Mouse (Mus musculus) granulocyte monocyte progenitor cell, adult 5-6 weeks (primary cell): ENCODE results near the gene Osbp. TPM values are rescaled to one million over a fixed set of nuclear protein-coding genes. Genes with fewer than 3 reads are reported as not detected.
"Not testable (repeated sequence)": the region's sequence is repeated elsewhere in the genome, so short reads cannot be mapped to it uniquely, and the experiment has no call there.

ENCODE experiments used
- ATAC-seq: replicated peaks from 2 replicates; pipeline ENCODE4 v1.8.0; 2016; ENCODE audit warnings: mild to moderate bottlenecking, moderate TSS enrichment, inconsistent platforms; ENCODE audit not compliant: poor library complexity, severe bottlenecking
- total RNA-seq, 2 experiments: library from RNA; stranded (forward) in 1 of 2; stranded (reverse) in 1 of 2; fragments of 200-712, 200-1000 nt in 1 of 2; fragments of >200 nt in 1 of 2; fragmentation: Nextera tagmentation in 1 of 2; gene quantifications; 2 replicates each; pipeline ENCODE4 v1.2.3; 2014 to 2017

The Osbp gene
- total RNA-seq (2014; fragmentation: Nextera tagmentation) (39.1 and 46.5 TPM in 2 replicates), total RNA-seq (2017) (35.2 and 42.3 TPM in 2 replicates)

DNA sequence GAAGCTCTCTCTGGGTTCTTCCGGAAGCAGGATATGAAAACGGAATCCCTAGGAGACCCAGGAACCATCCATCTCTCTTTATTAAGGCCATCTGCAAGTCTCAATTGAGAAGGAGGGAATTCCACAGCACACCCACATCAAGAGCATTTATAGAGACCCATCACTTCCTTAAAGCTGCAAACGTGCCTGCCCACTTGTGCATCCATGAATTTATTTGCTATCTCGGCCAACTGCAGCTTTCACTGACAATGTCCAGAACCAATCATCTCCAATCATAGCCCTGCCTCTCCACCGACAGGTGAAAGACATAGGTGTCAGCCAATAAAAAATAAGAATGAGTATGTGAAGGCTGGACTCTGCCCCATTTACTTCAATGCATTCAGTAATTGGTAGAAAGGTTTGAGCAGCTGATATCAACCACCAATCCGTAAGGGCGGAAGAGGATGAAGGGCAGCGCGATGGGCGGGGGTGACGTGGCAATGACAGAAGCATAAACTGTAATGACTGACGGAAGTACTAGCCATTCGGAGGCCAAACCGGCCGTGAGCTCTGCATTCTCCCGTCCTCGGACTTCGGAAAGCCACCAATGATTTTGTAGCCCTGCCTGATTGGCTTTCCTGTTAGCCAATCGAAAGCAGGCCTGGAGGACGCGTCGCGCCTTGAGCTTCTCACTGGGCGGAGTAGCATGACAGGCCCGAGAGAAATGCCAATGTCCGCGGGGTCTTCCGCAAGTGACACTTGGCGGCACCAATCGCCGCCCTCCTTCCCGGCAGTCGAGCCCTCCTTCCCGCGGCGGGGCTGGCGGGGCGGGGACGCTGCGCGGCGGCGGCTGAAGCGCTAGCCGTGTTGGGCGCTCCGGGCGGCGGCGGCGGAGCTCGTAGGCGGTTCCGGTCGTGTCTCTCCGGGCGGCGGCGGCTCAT, at the start of gene Osbp:
Osbp (plus strand) TSS at position 919 of the 920 bp plus-strand sequence.
- ATAC-seq: peak; percentile 85

DNA sequence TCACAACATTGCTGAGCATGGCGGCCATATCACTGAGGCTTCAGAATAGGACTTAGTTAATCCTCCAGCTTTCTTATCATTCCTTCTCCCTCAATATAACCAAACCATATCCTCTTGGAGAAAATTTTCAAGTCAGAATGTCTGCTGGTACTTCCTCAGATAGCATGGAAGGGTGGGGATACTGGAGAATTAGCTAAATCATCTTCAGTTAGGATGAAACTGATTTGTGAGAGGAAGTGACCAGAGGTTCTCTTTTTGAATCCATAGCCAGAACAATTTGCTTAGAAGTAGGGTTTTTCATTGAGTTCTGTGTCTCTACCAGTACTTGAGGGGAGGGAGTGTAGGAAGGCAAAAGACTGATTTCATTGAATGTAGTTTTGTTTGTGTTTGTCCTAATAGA, 43.7 kb upstream of the Osbp start:
- ATAC-seq: peak; percentile 53

DNA sequence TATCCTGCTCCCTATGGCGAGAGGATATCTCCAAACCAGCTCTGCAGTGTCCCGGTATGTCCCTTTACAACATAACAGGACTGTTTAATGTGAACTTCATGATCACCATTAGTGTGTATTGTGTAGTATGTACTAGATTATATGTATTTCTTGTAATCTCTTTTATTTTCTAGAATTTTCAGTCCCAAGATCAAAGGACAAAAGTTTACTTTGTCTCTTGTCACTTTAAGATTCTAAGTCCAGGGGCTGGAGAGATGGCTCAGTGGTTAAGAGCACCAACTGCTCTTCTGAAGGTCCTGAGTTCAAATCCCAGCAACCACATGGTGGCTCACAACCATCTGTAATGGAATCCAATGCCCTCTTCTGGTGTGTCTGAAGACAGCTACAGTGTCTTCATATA, 43.2 kb upstream of the Osbp start:
- ATAC-seq: not testable (repeated sequence)

DNA sequence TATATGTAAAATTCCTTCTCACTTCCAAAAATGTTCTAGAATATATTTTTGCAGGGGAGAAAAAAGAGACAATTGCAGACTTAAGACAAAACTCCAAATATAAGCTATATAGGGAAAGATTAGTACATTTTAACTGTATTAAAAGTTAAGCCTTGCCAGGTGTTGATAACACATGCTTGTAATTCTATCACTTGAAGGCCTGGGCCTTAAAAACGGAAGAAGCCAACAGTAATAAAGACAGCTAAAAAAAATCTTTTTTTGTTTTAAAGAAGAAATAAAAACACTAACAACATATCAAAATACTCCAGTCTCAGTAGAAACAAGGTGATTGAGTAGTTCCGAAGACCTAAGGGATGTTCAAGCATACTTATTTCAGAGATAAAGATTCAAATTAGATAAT, 39.4 kb upstream of the Osbp start:
- no peak for ATAC-seq

DNA sequence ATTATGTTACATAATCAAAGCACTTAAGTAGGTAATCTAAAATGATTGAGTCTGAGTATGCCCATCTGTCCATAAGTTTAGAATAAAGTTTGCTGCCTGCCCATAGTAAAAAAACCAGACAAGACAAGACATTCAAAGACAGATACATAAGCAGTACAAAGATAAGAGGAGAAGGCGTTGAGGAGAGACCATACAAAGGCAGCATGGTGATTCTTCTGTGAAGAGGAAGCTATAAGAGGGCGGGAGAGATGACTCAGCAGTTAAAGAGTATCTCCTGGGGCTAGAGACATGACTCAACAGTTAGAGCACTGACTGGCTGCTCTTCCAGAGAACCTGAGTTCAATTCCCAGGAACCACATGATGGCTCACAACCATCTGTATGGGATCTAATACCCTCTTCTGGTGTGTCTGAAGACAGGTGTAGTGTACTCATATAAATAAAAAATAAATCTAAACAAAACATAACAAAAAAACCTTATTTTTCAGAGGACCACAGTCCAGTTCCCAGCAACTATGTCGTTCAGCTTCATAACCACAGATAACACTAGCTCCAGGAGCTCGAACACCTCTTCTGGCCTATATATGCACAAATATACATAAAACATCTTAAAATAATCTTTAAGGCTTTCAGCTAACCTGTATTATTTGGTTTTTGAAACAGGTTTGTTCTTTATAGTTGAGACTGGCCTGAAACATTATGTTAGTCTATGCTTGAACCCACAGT, 37.6 kb upstream of the Osbp start:
- peak; percentile 74 for ATAC-seq

DNA sequence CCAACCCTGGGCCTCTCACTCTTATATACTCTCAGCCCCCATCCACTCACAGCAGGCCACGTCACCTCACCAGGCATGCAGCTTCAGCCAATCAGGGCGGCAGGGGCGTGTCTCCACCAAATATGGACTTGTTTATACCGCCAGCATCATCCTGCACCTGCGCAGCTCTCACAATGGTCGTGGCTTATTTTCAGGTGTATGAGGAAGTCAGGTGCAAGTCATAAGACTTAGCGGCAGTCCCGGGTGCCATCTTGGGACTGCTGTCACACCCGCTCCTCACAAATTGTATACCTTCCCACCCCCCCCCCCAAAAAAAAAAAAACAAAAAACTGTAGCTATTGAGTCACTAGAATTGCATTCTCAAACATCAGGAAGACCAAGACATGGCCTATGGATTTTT, 19.3 kb upstream of the Osbp start:
- not testable (repeated sequence) for ATAC-seq

DNA sequence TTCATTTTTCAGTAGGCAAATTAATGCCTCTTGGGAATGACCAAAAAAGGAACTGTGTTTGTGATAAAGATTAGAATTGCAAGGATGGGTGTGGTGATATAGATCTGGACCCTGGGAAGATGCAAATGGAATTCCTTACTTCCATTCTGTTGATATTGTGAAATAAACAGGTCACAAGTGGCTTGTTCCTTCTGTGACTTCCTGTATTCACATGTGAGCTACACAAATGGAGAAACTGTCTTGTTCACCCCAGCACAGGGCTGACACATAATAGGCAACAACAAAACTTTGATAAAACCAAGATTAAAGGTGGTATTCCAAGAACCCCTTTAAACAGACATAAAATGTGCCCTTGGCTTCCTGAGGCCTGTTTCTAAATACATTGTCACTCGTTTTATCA, 15.9 kb upstream of the Osbp start:
- ATAC-seq: peak; percentile 77

DNA sequence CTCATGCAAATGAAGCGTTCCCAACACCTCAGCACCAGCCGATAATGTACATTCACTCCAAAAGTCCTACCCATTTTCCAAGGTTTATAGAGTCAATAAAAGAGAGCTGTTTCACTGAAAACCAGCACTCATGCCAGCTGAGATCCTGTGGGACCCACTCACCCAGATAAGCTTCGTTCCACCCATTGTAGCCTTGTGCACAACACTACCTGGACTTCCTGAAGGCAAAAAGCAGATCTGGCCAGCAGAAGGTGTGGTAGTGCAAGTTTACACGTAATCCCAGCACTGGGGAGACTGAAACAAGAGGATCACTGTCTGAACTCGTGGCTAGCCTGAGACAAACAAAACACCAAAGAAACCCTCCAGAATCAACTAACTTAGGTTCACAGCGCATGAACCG, 15.0 kb upstream of the Osbp start:
- ATAC-seq: no peak

DNA sequence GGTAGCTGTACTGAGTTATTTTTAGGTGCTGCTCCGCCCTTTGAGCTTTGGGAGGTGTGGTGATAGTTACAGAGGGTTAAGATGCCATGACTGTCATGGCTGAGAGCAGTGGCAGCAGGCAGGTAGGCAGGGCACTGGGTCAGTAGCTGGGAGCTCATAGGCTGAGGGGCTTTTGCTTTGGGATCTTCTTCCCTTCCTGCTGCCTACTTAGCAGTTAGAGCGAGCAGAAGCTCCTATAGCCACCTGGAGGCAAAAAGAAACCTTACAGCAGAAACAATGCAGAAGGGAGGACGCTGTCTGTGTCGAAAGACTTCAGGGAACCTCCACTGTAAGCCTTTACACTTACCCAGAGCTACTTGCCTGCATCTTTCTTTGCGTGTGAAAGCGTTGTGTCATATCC, 11.5 kb upstream of the Osbp start:
- peak; percentile 42; the same call in 1 of the 2 replicates for ATAC-seq

DNA sequence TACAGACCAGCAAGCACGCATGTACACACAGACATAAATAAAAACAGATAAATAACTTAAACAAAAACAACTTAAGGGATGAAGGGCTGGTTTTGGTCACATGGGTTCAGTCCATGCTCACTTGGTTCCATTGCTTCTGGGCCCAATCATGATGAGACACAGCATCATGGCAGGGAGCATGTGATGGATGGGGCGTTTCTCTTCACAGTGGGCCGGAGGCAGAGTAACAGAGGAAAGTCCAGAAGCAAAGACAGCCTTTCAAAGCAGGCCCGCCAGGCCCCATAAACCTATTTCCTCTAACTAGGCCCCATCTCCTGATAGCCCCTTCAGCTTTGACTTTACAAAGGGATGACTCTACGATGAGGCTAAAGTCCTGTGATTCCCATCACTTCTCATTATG, 9.1 kb upstream of the Osbp start:
- ATAC-seq: no peak

DNA sequence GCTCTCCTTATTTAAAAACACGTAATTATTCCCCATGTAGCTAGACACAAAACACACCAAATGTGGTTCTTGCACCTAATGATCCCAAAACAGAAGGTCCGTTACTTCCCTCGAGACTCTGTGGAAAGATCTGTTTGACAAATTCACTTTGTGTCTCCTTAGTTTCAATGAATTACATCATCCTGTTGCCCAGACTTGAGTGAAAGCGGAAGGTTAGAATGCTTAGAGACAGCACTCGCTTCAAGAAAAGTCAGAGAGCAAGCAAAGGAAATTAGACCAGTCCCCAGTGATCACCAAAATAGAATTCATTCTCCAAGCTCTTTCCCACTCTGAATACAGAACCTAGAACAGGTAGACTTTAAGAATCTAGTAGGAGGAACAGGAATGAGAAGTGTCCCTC, 8.3 kb upstream of the Osbp start:
- ATAC-seq: peak; percentile 52

DNA sequence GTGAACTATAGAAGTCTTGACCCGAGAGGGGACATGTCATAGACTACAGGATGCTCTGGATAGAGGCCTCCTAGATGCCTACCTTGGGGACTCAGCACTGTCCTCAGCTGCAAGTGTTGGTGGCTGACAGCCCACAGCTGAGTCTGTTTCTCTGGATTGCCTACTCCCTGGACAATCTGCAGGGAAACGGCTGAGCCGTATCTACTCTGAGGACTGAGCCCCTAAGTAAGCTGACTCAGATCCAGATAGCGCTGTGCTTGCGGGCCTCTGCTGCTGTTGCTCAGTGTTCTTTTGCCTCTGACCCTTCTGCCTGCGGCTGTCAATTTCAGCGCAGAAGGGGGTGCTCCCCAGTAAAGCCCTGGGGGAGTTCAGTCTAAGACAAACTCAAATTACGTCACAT, 7.9 kb upstream of the Osbp start:
- ATAC-seq: no peak

DNA sequence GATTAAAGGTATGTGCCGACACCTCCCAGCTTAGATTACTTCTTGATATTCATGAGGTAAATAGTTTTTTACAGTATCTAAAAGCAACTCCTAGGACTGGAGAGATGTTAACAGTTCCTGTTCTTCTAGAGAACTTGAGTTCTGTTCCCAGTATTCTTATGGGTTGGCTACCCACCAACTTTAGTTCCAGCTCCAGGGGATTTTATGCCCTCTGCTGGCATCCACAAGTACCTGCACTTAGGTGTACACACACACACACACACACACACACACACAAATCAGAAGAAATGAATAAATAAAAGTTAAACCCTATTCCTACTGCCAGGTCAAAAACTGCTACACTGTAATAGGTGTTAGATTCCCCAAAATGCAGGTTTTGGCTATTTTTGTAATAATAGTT, 1.5 kb upstream of the Osbp start:
- ATAC-seq: no peak

DNA sequence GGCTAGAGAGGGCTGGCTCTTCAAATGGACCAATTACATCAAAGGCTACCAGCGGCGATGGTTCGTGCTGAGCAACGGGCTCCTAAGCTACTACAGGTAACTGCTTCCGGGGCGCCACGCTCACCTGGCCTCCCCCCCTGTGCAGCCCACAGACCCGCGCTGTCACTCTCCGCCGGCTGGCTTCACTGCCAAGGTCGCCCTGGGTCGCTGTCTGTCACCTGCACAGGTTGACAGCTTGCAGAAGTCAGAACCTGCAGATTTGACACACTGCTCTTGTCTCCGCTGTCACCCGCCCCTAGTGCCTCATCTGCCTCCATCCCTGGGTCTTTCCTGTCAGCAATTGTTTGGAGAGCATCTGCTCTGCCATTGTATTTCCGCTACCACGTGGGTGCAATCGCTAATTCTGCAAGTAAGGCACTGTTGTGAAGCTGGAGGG, 478 bp downstream of the Osbp start:
- no peak for ATAC-seq

DNA sequence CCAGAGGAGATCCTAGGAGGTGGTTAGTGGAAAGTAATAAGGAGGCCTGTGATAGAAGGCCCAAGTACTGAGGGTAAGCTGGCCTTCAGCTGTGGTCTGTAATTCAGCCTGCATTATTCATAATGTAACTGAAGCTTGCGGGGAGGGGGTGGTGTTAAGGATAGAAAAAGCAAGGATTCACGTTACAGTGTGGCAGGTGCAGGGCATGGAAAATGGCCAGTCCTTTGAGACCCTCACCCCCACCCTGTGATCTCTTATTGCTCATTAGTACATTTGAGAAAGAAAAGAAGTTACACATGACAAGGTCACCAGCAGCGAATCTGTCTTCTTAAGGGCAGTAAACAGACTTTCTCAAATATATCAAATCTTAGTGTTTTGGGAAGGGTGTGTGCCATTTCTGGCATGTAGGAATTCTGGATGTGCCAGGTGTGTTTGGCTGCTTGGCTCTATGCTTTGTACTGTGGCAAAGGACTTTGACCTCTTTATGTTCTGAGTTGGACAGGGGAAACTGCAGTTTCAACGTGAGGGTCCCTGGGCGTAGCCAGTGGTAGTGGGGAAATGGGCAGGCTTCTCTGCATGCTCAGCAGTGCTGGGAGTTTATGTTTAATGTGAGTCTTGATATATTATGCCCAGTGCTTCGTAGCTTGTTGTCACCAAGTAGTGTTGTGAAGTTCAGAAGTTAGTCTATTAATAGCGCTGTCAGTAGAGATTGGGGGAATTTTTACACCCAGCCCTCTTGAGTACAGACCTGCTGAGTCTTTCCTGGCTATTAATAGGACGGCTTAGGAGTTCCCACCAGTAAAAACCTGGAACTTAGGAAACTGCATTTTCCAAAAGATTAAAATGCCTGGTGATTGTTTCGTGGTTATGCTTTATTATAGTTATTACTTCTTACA, 3.7 kb downstream of the Osbp start:
- no peak for ATAC-seq

DNA sequence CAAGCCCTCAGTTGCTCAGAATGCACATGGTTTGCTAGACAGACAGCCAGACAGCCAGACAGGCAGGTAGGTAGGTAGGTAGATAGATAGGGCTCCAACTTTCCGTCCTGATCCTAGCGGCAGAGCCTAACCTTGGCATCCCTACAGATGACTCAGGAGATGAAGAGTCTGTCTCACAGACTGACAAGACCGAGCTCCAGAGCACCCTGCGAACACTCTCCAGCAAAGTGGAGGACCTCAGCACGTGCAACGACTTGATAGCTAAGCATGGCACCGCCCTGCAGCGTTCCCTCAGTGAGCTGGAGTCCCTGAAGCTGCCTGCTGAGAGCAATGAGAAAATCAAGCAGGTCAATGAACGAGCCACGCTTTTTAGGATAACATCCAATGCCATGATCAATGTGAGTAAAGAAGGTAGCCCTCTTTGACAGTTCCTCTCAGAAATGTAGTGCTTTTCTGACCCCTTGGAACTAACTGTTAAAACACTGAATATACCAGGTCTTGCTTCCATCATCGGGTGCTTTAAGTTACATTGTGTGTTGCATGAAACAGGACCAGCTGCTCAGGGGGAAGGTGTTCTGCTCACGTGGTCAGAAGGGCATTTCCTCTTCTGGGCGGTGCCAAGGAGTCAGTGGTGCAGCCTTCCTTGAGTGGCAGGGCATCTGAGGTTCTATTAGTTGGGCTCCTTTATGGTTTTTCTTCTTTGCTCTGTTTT, 7.9 kb downstream of the Osbp start:
- ATAC-seq: peak; percentile 48

DNA sequence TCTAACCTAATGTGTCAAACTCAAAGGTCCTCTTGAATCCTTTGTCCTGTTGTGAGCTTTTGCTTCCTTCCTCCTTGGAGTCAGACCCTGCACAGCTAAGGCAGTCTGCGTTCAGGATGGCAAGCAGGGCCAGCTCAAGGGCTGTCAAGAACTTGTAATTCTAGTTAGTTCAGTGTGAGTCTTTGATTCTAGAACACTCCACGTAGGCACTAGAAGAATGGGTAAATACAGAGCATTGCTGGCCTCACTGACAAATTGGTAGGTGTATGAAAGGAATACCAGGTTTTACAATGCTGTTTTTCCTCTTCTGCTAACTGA, 8.4 kb downstream of the Osbp start:
- ATAC-seq: no peak

DNA sequence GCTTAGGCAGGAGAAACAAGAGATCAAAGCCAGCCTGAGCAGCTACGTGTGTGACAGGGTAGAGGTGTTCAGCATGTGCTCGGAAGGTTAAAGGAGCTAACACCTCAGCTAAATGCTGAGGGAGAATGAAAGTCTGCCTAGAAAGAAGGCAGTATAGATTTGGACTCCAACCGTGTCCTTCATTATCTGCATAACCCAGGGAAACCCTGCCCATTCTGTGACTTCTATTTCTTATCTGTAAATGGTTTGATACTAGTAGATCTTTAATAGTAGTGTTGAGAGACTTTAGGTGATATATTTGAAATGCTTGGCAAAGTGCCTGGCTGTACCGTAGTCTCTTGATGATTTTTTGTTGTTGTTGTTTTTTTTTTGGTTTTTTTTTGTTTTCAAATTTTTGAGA, 9.9 kb downstream of the Osbp start:
- no peak for ATAC-seq

DNA sequence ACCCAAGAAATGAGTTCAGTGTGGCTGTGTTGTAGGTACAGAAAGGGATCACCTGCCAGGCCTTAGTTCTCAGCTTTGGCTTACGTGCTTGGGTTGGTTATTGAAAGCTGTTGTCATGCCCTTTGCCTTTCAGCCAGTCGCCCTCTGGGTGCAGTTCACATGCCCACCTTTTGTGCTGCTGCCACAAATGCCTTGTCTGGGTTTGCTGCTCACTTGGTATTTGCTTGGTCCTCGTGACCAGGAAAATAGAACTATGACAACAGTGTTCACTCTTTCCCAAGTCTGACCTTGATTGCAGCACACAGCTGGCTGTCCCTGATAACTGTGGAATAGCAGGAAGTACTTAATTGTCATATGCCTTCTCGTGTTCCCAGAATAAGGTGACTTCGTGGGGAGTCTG, 11.6 kb downstream of the Osbp start:
- no peak for ATAC-seq

DNA sequence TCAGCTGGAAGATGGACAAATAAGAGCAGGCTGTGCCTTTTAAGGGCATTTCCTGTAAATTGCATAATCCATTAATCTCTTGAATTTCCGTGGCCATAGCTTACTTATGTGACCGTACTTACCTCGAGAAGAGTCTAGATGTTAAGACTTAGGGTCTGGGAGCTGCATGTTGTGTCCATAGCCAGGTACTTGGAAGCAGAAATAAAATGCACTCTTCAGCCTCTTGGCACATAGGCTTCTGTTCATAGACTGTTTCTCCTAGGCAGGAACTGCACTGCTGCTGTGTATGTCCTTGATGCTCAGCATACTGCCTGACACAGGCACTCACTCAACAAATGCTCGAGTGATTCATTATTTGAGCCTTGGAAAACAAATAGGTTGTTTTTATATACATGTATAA, 14.7 kb downstream of the Osbp start:
- no peak for ATAC-seq
